ENCODE assay signal across 7 mouse cellular contexts in the genomic region with DNA sequence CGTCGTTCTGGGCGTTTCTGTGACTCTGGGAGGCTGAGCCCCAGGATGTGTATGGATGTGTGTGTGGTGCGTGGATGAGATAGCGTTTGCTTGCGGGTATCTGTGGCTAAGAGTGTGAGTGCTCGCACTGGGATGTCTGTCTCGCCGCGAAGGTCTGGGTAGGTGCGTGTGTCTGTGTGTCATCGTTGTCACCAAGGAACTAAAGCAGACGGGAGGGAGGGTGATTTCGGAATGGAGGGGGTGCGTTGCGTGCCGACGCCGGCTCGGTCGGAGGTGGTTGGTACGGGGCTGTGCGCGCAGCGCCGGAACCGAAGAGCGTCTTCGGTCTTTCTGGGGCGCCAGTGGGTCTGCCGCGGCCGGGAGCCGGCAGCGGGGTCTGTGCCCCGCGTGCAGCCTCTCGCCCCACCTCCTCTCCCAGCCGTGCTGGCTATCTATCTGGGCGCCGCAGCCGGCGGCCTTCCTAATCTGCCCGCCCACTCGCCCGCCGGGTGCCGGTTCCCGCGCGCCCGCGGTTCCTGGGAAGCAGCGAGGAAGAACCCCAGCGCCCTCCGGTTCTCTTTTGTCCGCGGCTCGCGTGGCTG. TPM values are rescaled to one million over a fixed set of nuclear protein-coding genes. Genes with fewer than 3 reads are reported as not detected.
DNase-seq lines count a peak whose midpoint lies in the region; ATAC-seq lines count a peak whose summit lies in the region.

No protein-coding gene starts in this region.

- H3K27me3 ChIP-seq in lung, embryonic 15.5 days = no peaks in the 10 kb centered on the region

- H3K4me2 ChIP-seq in lung, embryonic 15.5 days = peak overlapping the region; percentile 96

- ATAC-seq in lung, embryonic 15.5 days (ENCODE audit: borderline replicate concordance, extremely low read depth, low FRiP score, low TSS enrichment) = peak; percentile 28

- DNase-seq in CD4-positive, CD25-positive, alpha-beta regulatory T cell, adult 2 months (ENCODE audit: low read depth, low spot score) = peak; percentile 52
- peak; percentile 21 for DNase-seq in MN1 (ENCODE audit: low spot score)
- peak; percentile 56 to 60 for DNase-seq in cerebellum, postnatal 10 days
- DNase-seq in gastrocnemius, postnatal 14 days = peak; percentile 43
- DNase-seq in kidney, postnatal 4 days = peak; percentile 63 to 74
- DNase-seq in retina, embryonic 14.5 days (ENCODE audit: low spot score) = peak; percentile 55

- H3K4me3 ChIP-seq in lung, embryonic 15.5 days = peak overlapping the region; percentile 73

- no peaks in the 10 kb centered on the region for H3K9me3 ChIP-seq in lung, embryonic 15.5 days

- H3K4me1 ChIP-seq in lung, embryonic 15.5 days = peaks cover 30% of the 10 kb centered on the region

- peak overlapping the region; percentile 86 for H3K27ac ChIP-seq in lung, embryonic 15.5 days

- peak overlapping the region; percentile 76 for H3K9ac ChIP-seq in lung, embryonic 15.5 days

- under 1% methylated on average over 60 of the region's 60 CpGs for WGBS in lung, embryonic 15.5 days

- intact Hi-C loops in gastrocnemius, postnatal 14 days (cut with DNase I; ENCODE audit: low total_unique reads) = loop anchor here (10.0 kb wide), 1 partner anchor 79 kb away; a partner anchor contains a TSS

- H3K36me3 ChIP-seq in lung, embryonic 15.5 days = no peaks in the 10 kb centered on the region

RNA-seq across cellular contexts. Expression of a gene that starts 1.3 kb away (rescaled TPM):
- total RNA-seq in gastrocnemius, postnatal 14 days (2021) = 1 to 10 TPM; 4.0 to 6.2 TPM
- 8.0 and 8.9 TPM in 2 replicates for polyA plus RNA-seq in lung, embryonic 15.5 days (2015; fragmentation: Nextera tagmentation; extraction: Ambion mirVana)

RNA-seq across cellular contexts. Expression of a gene that starts 36.7 kb away (rescaled TPM):
- under 1 TPM; 0.39 to 0.47 TPM for total RNA-seq in gastrocnemius, postnatal 14 days (2021)
- polyA plus RNA-seq in lung, embryonic 15.5 days (2015; fragmentation: Nextera tagmentation; extraction: Ambion mirVana) = 0.73 and 1.9 TPM in 2 replicates

RNA-seq across cellular contexts. Expression of a gene that starts 47.7 kb away (rescaled TPM):
- total RNA-seq in gastrocnemius, postnatal 14 days (2021) = 1 to 10 TPM; 6.5 to 8.1 TPM
- 16.4 and 16.5 TPM in 2 replicates for polyA plus RNA-seq in lung, embryonic 15.5 days (2015; fragmentation: Nextera tagmentation; extraction: Ambion mirVana)

RNA-seq across cellular contexts. Expression of a gene that starts 51.5 kb away (rescaled TPM):
- total RNA-seq in gastrocnemius, postnatal 14 days (2021) = 10 to 100 TPM; 55.4 to 57.6 TPM
- polyA plus RNA-seq in lung, embryonic 15.5 days (2015; fragmentation: Nextera tagmentation; extraction: Ambion mirVana) = 177 and 185 TPM in 2 replicates

RNA-seq across cellular contexts. Expression of a gene that starts 56.2 kb away (rescaled TPM):
- total RNA-seq in gastrocnemius, postnatal 14 days (2021) = 1 to 10 TPM; 2.6 to 2.7 TPM
- polyA plus RNA-seq in lung, embryonic 15.5 days (2015; fragmentation: Nextera tagmentation; extraction: Ambion mirVana) = 18.2 and 19.3 TPM in 2 replicates

Comparison
In these comparisons a context has a peak if more than half of its experiments do, and no peak if none do; other contexts are left out.
1. Peak in every context shown above with its lines: DNase-seq, ATAC-seq, H3K4me3 ChIP-seq and H3K27ac ChIP-seq.